Mouse (Mus musculus) liver, adult 2 months (tissue): Measurements from ENCODE around the gene Ptgr2.

ENCODE experiments used
- CTCF ChIP-seq: fragments of 200-500 bp; IDR thresholded peaks from 2 replicates; pipeline ENCODE4 v1.5.1; 2011; ENCODE audit warnings: low read depth, low read length, control low read depth
- POLR2A ChIP-seq: fragments of 200-500 bp; IDR thresholded peaks from 2 replicates; pipeline ENCODE4 v1.6.1; 2011; ENCODE audit warnings: low read length, control low read depth; ENCODE audit not compliant: insufficient read depth; ENCODE audit errors: extremely low read depth

DNA sequence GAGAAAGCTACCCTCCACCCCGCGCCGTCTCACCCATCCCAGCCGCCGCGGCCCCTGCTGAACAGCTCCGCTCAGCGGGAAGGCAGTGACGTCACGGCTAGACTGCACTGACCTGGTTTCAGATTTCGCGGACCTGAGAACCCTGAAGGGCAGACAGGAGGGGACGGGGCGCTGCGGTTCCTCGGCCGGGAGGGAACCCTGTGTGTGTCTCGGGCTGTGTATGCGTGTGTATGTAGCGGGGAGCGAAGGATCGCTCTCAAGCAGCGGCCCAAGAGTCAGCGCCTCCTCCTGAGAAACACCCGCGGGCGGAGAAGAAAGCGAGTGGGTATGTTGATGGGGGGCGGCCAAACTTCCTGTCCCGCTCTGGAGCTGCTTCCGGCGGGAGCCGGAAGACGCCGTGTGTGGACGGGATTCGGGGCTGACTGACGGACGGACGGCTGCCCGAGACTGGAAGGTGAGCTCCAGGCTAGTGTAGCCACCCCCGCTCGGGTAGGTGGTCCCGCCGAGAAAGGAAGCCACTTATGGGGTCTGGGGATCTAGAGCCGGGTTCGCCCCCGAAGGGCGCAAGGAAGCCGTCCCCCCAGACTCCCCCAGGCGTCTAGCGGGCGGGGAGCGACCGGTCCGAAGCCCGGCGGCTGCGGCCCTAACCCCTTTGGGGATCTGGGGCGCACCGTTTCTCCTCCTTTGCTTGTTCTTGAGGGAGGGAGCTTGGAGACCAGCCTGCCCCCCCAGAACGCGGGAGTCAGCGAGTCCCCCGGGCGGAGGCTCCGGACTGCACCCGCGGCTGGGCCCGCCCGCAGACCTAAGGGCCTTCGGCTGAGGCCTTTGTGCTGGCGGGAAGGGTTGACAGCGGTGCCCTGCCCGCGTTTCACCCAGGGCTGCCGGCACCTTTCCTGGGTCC is 31.9 kb downstream of the Ptgr2 start, which contains the start of gene Zfp410:
- peak; percentile 42; the same call in 1 of the 2 replicates for TF ChIP-seq POLR2A
- TF ChIP-seq CTCF = no peak; the same call in 1 of the 2 replicates
